Mouse (Mus musculus): ENCODE measurements around the gene Sept12.
A peak's percentile ranks its signal among the peaks of the same experiment; 100 is the strongest.

Sept12 gene

GRCm38 (mm10) chr16:4974521-4974920 is 23.1 kb downstream of the Sept12 start:
- DNase-seq = no peak

- no peak for DNase-seq
Observed at GRCm38 (mm10) chr16:4971626-4972025, 26.0 kb downstream of the Sept12 start.

- no peak for DNase-seq
Observed at GRCm38 (mm10) chr16:4969055-4969843, 28.4 kb downstream of the Sept12 start.

GRCm38 (mm10) chr16:4968426-4968825 is 29.2 kb downstream of the Sept12 start:
- DNase-seq = no peak

- DNase-seq = no peak
Observed at GRCm38 (mm10) chr16:4965392-4966129, 32.1 kb downstream of the Sept12 start.

GRCm38 (mm10) chr16:4964731-4965391 is 32.8 kb downstream of the Sept12 start:
- no peak for DNase-seq

- peak; percentile 99 for DNase-seq
Observed at GRCm38 (mm10) chr16:4963797-4964709, 33.6 kb downstream of the Sept12 start, which contains the start of gene Anks3. Gene Anks3, minus strand, starts transcription at chr16:4964205.

- DNase-seq = no peak
Observed at GRCm38 (mm10) chr16:4963346-4963745, 34.3 kb downstream of the Sept12 start.

GRCm38 (mm10) chr16:4960260-4960659 is 37.4 kb downstream of the Sept12 start:
- DNase-seq = no peak

GRCm38 (mm10) chr16:4957446-4957845 is 40.2 kb downstream of the Sept12 start:
- DNase-seq = no peak

- no peak for DNase-seq
Observed at GRCm38 (mm10) chr16:4956609-4957008, 41.0 kb downstream of the Sept12 start.

- peak in 1 of 2 experiments; percentile 6 for DNase-seq
Observed at GRCm38 (mm10) chr16:4947378-4947777, 50.3 kb downstream of the Sept12 start.

- peak; percentile 62 for DNase-seq
Observed at GRCm38 (mm10) chr16:4946155-4946554, 51.5 kb downstream of the Sept12 start.

- DNase-seq = peak in 1 of 2 experiments; percentile 1
Observed at GRCm38 (mm10) chr16:4945415-4945814, 52.2 kb downstream of the Sept12 start.

- DNase-seq = peak in 1 of 2 experiments; percentile 3
Observed at GRCm38 (mm10) chr16:4943431-4943830, 54.2 kb downstream of the Sept12 start.

- peak in 1 of 2 experiments; percentile 1 for DNase-seq
Observed at GRCm38 (mm10) chr16:4942868-4943267, 54.8 kb downstream of the Sept12 start.

- DNase-seq = no peak
Observed at GRCm38 (mm10) chr16:4941016-4941415, 56.6 kb downstream of the Sept12 start.

GRCm38 (mm10) chr16:4940311-4940850 is 57.3 kb downstream of the Sept12 start:
- DNase-seq = no peak

- DNase-seq = peak in 1 of 2 experiments; percentile 68
Observed at GRCm38 (mm10) chr16:4939412-4939811, 58.2 kb downstream of the Sept12 start.

GRCm38 (mm10) chr16:4938989-4939388 is 58.7 kb downstream of the Sept12 start:
- DNase-seq = peak; percentile 96 to 97

- DNase-seq = no peak
Observed at GRCm38 (mm10) chr16:4938461-4938860, 59.2 kb downstream of the Sept12 start, which contains the start of gene Nudt16l1. Gene Nudt16l1, plus strand, starts transcription at chr16:4938761.

Data from kidney, adult 8-10 months (tissue).